In the genomic region with DNA sequence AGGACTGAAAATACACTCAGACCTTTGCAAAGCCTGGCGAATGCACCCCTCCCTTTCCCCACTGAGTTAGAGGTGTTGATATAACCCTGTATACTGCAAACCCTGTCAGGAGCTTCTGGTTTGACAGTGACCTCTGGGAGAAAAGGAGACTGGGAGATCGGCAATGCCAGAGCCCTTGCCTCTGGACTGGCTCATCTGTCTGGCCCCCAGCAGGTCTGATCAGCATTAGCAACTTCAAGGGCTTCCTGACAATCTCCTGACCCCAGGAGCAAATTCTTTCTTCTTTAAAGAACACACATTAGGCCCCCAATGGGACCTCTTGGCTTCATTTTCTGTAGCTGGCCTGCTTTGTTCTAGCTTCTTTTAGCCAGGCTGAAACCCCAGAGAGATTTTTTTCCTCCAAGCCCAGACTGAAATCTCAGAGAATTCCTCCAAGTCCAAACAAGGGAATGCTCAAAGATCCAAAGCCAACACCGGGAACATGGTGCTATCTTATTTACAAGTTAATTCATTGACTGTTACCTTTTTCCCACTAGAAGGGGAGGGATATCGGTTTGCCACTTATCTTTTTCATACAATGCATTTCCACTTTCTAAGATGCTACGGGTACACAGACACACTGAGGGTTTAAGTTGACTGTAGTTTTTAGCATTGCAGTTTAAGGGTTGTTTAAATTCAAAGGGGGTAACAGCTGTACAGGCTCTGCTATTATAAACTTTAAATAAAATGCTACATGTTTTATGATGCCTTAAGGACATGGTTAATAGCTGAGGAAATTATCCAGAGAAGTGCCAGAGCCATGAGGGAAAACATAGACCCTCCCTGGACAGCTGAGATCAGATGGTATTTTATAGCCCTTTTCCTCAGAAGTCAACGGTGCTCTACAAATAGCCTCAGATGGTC, we compare ENCODE assay signal across 17 mouse cellular contexts.
DNase-seq lines count a peak whose midpoint lies in the region; ATAC-seq and TF ChIP-seq lines count a peak whose summit lies in the region.
"Had no signal": no experiment of that assay in that cellular context is flagged by ENCODE, and none has a peak within 500 bp of the region (broad histone marks: within the 10 kb centered on the region; RNA-seq: fewer than 3 reads in every experiment).

No protein-coding gene starts in this region.

- peak; percentile 46 for ATAC-seq in kidney, embryonic 15.5 days (replicated peaks; ENCODE audit: low FRiP score)
- peak; percentile 59 for ATAC-seq in intestine, embryonic 15.5 days
- ATAC-seq in stomach, embryonic 14.5 days (ENCODE audit: insufficient number of reproducible peaks, insufficient read depth, low FRiP score, low read depth) = peak; percentile 39; the same call in 1 of the 2 replicates
- ATAC-seq: activated CD4-positive, CD25-positive, alpha-beta regulatory T cell, adult 4 months had no signal

- H3K4me3 ChIP-seq in kidney, embryonic 15.5 days (replicated peaks) = no peak overlapping the region
- H3K4me3 ChIP-seq in kidney, adult 2 months (ENCODE audit: insufficient read depth, low read depth, low read length) = no peak overlapping the region
- H3K4me3 ChIP-seq in intestine, embryonic 15.5 days (replicated peaks) = no peak overlapping the region
- H3K4me3 ChIP-seq in stomach, embryonic 14.5 days (ENCODE audit: low read depth, low read length) = no peak overlapping the region
- H3K4me3 ChIP-seq: erythroblast, embryonic 14.5 days; megakaryocyte, embryonic 14.5 days had no signal

- 36% methylated on average over 6 of the region's 6 CpGs for WGBS in kidney, embryonic 15.5 days
- 51% methylated on average over 6 of the region's 6 CpGs for WGBS in kidney, adult 2 months
- WGBS in intestine, embryonic 15.5 days = 26% methylated on average over 6 of the region's 6 CpGs
- WGBS in stomach, embryonic 14.5 days = 21% methylated on average over 6 of the region's 6 CpGs

- no peaks in the 10 kb centered on the region for H3K27me3 ChIP-seq in kidney, embryonic 15.5 days
- H3K27me3 ChIP-seq in kidney, adult 2 months (replicated peaks; ENCODE audit: control insufficient read depth, insufficient read depth, low read length) = no peaks in the 10 kb centered on the region
- H3K27me3 ChIP-seq in intestine, embryonic 15.5 days (replicated peaks) = no peaks in the 10 kb centered on the region
- H3K27me3 ChIP-seq in stomach, embryonic 14.5 days (ENCODE audit: control insufficient read depth, insufficient read depth, low read length) = no peaks in the 10 kb centered on the region

- no peak for TF ChIP-seq CTCF in kidney, adult 2 months (conservative IDR thresholded peaks at IDR 0.05; ENCODE audit: insufficient read depth, insufficient read length, low read depth, low read length)

- DNase-seq in heart, adult 11 months = peak; percentile 89
- no peak for DNase-seq in heart, postnatal 4 days
- no peak for DNase-seq in kidney, adult 2 months
- no peak for DNase-seq in T-cell, adult 2 months (ENCODE audit: low spot score)
- no peak for DNase-seq in ovary, postnatal 14 days (ENCODE audit: low spot score)
- DNase-seq: B cell, adult 2 months; cerebellum, postnatal 14 days; lung, adult 18-20 months; right cerebral cortex, adult 18-20 months had no signal

- peaks cover 38% of the 10 kb centered on the region for H3K4me1 ChIP-seq in kidney, embryonic 15.5 days
- no peaks in the 10 kb centered on the region for H3K4me1 ChIP-seq in kidney, adult 2 months (ENCODE audit: control insufficient read depth, insufficient read depth, low read length)
- peaks cover 29% of the 10 kb centered on the region for H3K4me1 ChIP-seq in intestine, embryonic 15.5 days (replicated peaks)
- peaks cover 36% of the 10 kb centered on the region for H3K4me1 ChIP-seq in stomach, embryonic 14.5 days (ENCODE audit: control insufficient read depth, insufficient read depth, low read length)

- no peaks in the 10 kb centered on the region for H3K36me3 ChIP-seq in kidney, embryonic 15.5 days
- no peaks in the 10 kb centered on the region for H3K36me3 ChIP-seq in kidney, adult 2 months (ENCODE audit: control insufficient read depth, insufficient read depth, low read length)
- H3K36me3 ChIP-seq in intestine, embryonic 15.5 days = no peaks in the 10 kb centered on the region
- H3K36me3 ChIP-seq in stomach, embryonic 14.5 days (ENCODE audit: control insufficient read depth, insufficient read depth, low read length) = no peaks in the 10 kb centered on the region
- H3K36me3 ChIP-seq: G1E had no signal

- H3K9me3 ChIP-seq in kidney, embryonic 15.5 days (replicated peaks) = no peaks in the 10 kb centered on the region
- H3K9me3 ChIP-seq in intestine, embryonic 15.5 days = no peaks in the 10 kb centered on the region
- H3K9me3 ChIP-seq in stomach, embryonic 14.5 days (ENCODE audit: control insufficient read depth, low read depth, low read length) = no peaks in the 10 kb centered on the region
- H3K9me3 ChIP-seq: G1E; megakaryocyte, embryonic 14.5 days had no signal

- peak overlapping the region; percentile 89 for H3K27ac ChIP-seq in kidney, embryonic 15.5 days
- no peak overlapping the region for H3K27ac ChIP-seq in kidney, adult 2 months (ENCODE audit: insufficient read depth, low read depth, low read length)
- H3K27ac ChIP-seq in intestine, embryonic 15.5 days = peak overlapping the region; percentile 87
- peak overlapping the region; percentile 94 for H3K27ac ChIP-seq in stomach, embryonic 14.5 days (ENCODE audit: low read length)
- H3K27ac ChIP-seq: hindbrain, embryonic 14.5 days had no signal

- H3K4me2 ChIP-seq in kidney, embryonic 15.5 days = no peak overlapping the region
- peak overlapping the region; percentile 25; the same call in 1 of the 2 replicates for H3K4me2 ChIP-seq in intestine, embryonic 15.5 days (replicated peaks)
- H3K4me2 ChIP-seq in stomach, embryonic 14.5 days (replicated peaks; ENCODE audit: low read depth, low read length) = no peak overlapping the region
- H3K4me2 ChIP-seq: hindbrain, embryonic 14.5 days had no signal

- no peak for TF ChIP-seq POLR2A in kidney, adult 2 months (IDR thresholded peaks at IDR 0.05; ENCODE audit: low read depth, low read length)

- H3K9ac ChIP-seq in kidney, embryonic 15.5 days = no peak overlapping the region
- no peak overlapping the region for H3K9ac ChIP-seq in intestine, embryonic 15.5 days
- no peak overlapping the region; the same call in 1 of the 2 replicates for H3K9ac ChIP-seq in stomach, embryonic 14.5 days (replicated peaks; ENCODE audit: low read depth, low read length)
- H3K9ac ChIP-seq: hindbrain, embryonic 14.5 days had no signal
